Mouse (Mus musculus) intestine, embryonic 15.5 days (tissue): ENCODE results near the gene Ear1. TPM values are rescaled to one million over a fixed set of nuclear protein-coding genes. Genes with fewer than 3 reads are reported as not detected.
"Not testable (repeated sequence)": the region's sequence is repeated elsewhere in the genome, so short reads cannot be mapped to it uniquely, and the experiment has no call there.

ENCODE experiments used
- ATAC-seq: fragments of 200-750 bp; cut with Nextera tagmentation; 2 replicates; pipeline ENCODE4 v1.8.0; 2017; ENCODE audit warnings: moderate TSS enrichment, moderate library complexity
- H3K27ac ChIP-seq: fragments of 300-500 bp; sonication (generic); 2 replicates; pipeline ENCODE4 v1.5.1; 2015; ENCODE audit warnings: mild to moderate bottlenecking, inconsistent platforms
- H3K27me3 ChIP-seq: fragments of 300-500 bp; sonication (generic); replicated peaks from 2 replicates; pipeline ENCODE4 v1.6.1; 2015; ENCODE audit warnings: inconsistent platforms
- H3K36me3 ChIP-seq: fragments of 300-500 bp; sonication (generic); 2 replicates; pipeline ENCODE4 v1.6.1; 2015; ENCODE audit warnings: inconsistent platforms
- H3K4me1 ChIP-seq: fragments of 300-500 bp; sonication (generic); replicated peaks from 2 replicates; pipeline ENCODE4 v1.6.1; 2015; ENCODE audit warnings: inconsistent platforms
- H3K4me2 ChIP-seq: fragments of 300-500 bp; sonication (generic); replicated peaks from 2 replicates; pipeline ENCODE4 v1.6.1; 2015; ENCODE audit warnings: mild to moderate bottlenecking, inconsistent platforms
- H3K4me3 ChIP-seq: fragments of 300-500 bp; sonication (generic); replicated peaks from 2 replicates; pipeline ENCODE4 v1.5.1; 2015; ENCODE audit warnings: inconsistent platforms
- H3K9ac ChIP-seq: fragments of 300-500 bp; sonication (generic); 2 replicates; pipeline ENCODE4 v1.6.1; 2015; ENCODE audit warnings: inconsistent platforms
- H3K9me3 ChIP-seq: fragments of 300-500 bp; sonication (generic); 2 replicates; pipeline ENCODE4 v1.6.1; 2016; ENCODE audit warnings: inconsistent platforms
- WGBS: fragments of 180-500 bp; shearing (Covaris S2); methylation state at CpG from one replicate; pipeline ENCODE4 v1.1.7; 2015; 5-methylcytosine and 5-hydroxymethylcytosine counted together
- polyA plus RNA-seq: library from polyadenylated mRNA; unstranded; fragments of >200 nt; fragmentation: Nextera tagmentation; extraction: Ambion mirVana; gene quantifications from 2 replicates; pipeline ENCODE4 v1.2.1, GENCODE M21; 2015

Gene Ear1
- polyA plus RNA-seq, 1 experiment from 2014 or later: not detected

DNA sequence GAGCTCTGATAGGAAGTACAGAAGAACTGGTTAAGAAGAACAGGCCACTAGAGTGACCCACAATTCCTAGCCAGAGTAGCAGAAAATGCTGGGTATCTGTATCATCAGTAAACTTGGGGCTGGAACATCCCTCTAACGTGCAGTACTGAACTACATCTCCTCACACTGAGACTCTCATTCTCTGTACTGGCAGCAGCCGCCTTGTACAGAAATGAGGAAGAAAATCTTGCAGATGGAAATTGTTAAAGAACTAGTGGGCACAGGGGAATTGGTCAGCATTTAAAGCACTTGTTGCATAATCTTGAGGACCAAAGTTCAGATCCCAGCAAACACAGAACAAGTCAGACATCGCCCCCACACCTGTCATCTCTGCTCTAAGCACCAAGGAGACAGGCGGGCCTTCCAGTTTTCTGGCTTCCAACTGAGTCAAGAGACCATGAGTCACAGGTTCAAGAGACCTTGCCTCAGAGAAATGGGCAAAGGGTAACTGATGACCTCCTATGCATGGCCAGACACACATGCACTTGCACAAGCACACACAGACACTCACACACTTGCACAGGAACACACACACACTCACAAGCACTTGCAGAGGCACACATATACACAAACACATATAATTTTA, 31.3 kb downstream of the Ear1 start:
- H3K4me2 ChIP-seq, H3K36me3 ChIP-seq, H3K9me3 ChIP-seq, H3K4me1 ChIP-seq, H3K9ac ChIP-seq, H3K27ac ChIP-seq, H3K4me3 ChIP-seq, H3K27me3 ChIP-seq: not testable (repeated sequence)
- WGBS: 72% methylated on average over 4 of the region's 4 CpGs
- ATAC-seq: peak; percentile 79

DNA sequence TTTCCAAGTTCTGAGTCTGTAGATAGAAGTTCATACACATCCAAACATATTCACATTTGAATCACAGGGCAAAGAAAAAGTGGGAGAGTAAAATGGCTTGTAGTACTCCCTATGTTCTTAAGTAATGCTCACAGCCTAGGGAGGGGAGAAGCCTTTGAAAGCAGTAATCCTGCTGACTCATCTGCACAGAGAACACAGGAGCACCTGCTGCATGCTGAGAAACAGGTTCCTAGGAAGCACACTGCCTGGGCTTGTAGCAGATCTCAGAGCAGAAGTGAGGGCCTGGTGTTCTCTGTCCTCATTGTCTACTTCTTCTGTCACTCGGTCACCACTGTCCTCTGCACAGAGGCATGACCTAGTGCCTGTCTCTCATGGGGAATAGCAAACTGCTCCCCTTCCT, 34.3 kb downstream of the Ear1 start:
- H3K27me3 ChIP-seq, H3K27ac ChIP-seq, H3K4me1 ChIP-seq, H3K4me3 ChIP-seq, H3K36me3 ChIP-seq, H3K4me2 ChIP-seq, H3K9me3 ChIP-seq, H3K9ac ChIP-seq: not testable (repeated sequence)
- 20% methylated on average over 1 of the region's 1 CpGs for WGBS
- ATAC-seq: peak; percentile 68

DNA sequence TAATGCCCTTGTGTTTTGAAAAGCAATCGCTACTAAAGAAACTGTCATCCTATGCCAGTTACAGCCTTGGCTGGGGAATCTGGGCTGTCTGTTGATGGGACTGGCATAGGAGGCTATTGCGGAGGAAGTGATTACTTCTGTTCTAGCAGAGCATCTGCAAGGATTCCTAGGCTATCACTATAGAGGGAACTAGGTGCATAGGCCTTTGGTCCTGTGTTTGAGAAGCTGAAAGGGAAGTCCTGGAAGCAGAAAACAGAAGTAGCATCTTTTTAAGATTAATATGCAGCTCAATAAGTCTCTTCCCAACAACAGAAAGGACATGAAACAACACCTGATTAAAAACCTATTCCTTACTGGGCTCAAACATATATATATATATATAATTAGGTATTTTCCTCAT, 40.0 kb downstream of the Ear1 start:
- not testable (repeated sequence) for H3K9me3 ChIP-seq, H3K36me3 ChIP-seq, H3K4me2 ChIP-seq, H3K4me3 ChIP-seq, H3K27ac ChIP-seq, ATAC-seq, H3K4me1 ChIP-seq, H3K27me3 ChIP-seq, H3K9ac ChIP-seq
- 81% methylated on average over 2 of the region's 2 CpGs for WGBS

DNA sequence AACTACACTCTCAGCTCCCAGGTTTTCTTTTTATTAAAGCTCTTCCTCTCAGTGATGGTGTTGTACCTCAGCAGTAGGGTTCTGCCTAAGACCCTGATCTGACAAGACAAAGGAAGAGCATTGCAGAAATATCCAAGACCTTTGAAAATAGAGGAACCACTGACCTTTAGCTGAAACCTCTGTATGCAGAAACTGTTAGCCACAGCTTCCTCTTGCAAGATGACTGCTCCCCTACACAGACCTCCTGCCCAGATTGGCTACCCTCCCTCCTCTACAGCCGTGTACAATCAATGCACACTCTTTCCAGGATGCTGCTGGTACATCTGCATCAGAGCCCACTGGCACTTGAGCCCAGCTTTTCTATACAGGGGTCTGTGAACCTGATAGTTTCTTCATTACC, 44.9 kb downstream of the Ear1 start:
- H3K27ac ChIP-seq, H3K4me1 ChIP-seq, H3K27me3 ChIP-seq, H3K4me2 ChIP-seq, H3K4me3 ChIP-seq, H3K9me3 ChIP-seq, H3K36me3 ChIP-seq, ATAC-seq, H3K9ac ChIP-seq: not testable (repeated sequence)
- 43% methylated on average over 1 of the region's 1 CpGs for WGBS

DNA sequence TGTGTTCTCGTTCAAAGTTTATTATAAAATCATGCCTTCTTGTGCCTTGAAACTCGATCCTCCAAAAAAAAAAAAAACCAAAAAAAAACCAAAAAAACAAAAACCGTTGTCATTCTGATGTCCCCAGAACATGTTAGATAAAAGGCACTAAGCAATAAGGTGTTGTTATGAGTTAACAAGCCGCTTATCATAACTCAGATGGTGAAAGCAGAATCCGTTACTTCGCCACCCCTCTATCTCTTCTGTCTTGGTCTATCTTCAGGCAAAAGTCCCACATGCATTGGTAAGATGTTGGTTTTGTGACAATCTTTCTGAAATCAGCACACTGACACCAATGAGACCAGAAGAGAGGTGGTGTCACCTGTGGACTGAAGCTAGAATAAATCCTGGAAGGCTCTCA, 51.1 kb downstream of the Ear1 start:
- not testable (repeated sequence) for H3K9me3 ChIP-seq, ATAC-seq
- 79% methylated on average over 6 of the region's 6 CpGs for WGBS

DNA sequence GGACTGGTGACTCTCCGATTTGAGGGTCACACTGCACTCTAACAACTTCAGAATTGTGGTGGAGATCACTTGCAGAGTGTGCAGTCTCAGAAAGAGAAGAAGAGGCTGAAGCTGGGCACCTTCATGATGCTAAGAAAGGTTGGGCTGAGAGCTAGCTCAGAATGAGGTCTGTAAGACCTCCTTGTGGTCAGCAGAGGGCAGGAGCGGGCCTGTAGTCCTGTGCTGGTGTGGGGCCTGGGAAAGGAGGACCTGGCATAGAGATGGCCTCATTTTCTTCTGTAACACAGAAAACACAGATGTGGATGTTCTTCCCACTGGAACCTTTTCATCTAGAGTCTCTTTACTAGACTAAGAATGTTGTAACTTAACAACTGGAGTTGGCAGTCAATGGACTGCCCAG, 53.4 kb downstream of the Ear1 start:
- H3K27me3 ChIP-seq, ATAC-seq, H3K36me3 ChIP-seq, H3K9me3 ChIP-seq, H3K27ac ChIP-seq, H3K4me1 ChIP-seq, H3K4me3 ChIP-seq, H3K4me2 ChIP-seq, H3K9ac ChIP-seq: not testable (repeated sequence)
- WGBS: 62% methylated on average over 1 of the region's 2 CpGs

More for the DNA sequence above, 51.1 kb downstream of the Ear1 start:
- H3K36me3 ChIP-seq, H3K4me2 ChIP-seq, H3K4me1 ChIP-seq, H3K27me3 ChIP-seq, H3K4me3 ChIP-seq, H3K9ac ChIP-seq, H3K27ac ChIP-seq: not testable (repeated sequence)

DNA sequence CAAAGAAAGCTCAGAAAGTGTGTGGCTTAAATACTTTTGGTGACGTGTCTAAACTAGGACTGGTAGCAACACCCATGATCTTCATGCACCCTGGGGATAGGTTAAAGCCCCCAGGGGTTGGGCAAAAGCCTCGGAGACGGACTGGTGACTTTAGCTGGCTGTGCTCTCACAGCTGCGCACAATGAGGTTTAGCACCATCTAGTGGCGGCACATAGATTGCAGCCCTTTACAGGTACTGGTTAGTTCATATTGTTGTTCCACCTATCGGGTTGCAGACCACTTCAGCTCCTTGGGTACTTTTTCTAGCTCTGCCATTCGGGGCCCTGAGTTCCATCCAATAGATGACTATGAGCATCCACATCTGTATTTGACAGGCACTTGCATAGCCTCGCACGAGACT, 62.9 kb downstream of the Ear1 start:
- not testable (repeated sequence) for H3K27ac ChIP-seq, H3K9ac ChIP-seq, H3K27me3 ChIP-seq, H3K36me3 ChIP-seq, H3K4me3 ChIP-seq, H3K9me3 ChIP-seq, H3K4me1 ChIP-seq, H3K4me2 ChIP-seq, ATAC-seq
- 80% methylated on average over 8 of the region's 9 CpGs for WGBS

DNA sequence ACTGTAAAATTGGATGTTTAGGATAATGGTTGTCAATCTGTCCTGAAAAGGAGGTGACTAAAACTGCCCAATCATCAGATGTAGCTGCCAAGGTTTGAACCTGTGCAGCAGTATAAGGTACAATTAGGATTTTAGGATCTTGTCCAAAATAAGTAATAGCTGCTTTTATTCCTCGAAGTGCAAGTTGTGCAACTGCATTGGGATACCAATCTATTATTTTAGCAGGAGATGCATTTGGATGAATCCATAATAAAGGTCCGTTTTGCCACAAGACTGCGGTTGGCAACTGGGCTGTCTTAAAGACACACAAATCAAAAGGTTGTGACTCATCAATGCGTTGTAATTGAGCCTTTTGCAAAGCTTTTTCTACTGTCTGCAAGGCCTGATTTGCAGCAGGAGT, 67.2 kb downstream of the Ear1 start:
- not testable (repeated sequence) for H3K4me1 ChIP-seq, H3K4me2 ChIP-seq, H3K9me3 ChIP-seq, H3K4me3 ChIP-seq, ATAC-seq, H3K27ac ChIP-seq, H3K36me3 ChIP-seq, H3K27me3 ChIP-seq, H3K9ac ChIP-seq
- 81% methylated on average over 4 of the region's 4 CpGs for WGBS

DNA sequence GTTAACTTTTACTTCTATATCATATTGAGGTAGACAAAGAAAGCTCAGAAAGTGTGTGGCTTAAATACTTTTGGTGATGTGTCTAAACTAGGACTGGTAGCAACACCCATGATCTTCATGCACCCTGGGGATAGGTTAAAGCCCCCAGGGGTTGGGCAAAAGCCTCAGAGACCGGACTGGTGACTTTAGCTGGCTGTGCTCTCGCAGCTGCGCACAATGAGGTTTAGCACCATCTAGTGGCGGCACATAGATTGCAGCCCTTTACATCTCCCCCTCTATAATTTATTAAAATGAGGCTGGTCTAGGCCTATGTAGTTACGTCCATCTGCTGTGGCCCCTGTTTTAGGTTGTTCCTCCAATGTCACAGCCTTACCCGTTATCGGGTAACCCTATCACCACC, 70.9 kb downstream of the Ear1 start:
- H3K27ac ChIP-seq, H3K4me3 ChIP-seq, H3K4me2 ChIP-seq, ATAC-seq, H3K9me3 ChIP-seq, H3K36me3 ChIP-seq, H3K27me3 ChIP-seq, H3K4me1 ChIP-seq, H3K9ac ChIP-seq: not testable (repeated sequence)
- WGBS: 19% methylated on average over 7 of the region's 7 CpGs

DNA sequence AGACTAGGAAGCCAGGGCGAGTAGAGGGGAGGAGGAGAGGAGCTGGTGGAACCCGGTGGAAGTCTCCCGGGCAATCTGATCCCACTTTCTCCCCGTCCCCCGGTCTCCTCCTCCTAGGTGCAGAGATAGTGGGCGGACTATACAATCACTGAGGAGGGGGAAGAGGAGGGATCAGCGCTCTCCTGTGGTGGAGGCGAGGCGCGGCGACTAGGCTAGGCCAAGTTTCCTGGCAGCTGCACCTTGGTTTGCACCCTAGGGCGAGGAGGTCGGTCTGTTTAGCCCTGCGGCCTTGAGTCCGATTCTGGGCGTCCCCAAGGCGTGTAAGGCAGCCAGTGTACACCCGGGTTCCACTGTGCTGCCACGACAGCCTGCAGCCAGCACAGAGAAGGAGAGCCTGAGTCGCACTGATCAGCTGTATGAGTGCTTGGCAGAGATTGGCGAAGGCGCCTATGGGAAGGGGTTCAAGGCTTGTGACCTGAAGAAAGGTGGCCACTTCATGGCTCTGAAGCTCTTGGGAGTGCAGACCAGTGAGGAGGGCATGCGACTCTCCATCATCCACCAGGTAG, 78.3 kb downstream of the Ear1 start:
- not testable (repeated sequence) for H3K9me3 ChIP-seq, H3K27me3 ChIP-seq, H3K9ac ChIP-seq, H3K27ac ChIP-seq, H3K4me1 ChIP-seq, H3K36me3 ChIP-seq
- Histone ChIP-seq H3K4me3 (peak overlapping the region; percentile 11; the same call in 1 of the 2 replicates), H3K4me2 (peak overlapping the region; percentile 56)
- ATAC-seq: peak; percentile 75
- 15% methylated on average over 23 of the region's 23 CpGs for WGBS

DNA sequence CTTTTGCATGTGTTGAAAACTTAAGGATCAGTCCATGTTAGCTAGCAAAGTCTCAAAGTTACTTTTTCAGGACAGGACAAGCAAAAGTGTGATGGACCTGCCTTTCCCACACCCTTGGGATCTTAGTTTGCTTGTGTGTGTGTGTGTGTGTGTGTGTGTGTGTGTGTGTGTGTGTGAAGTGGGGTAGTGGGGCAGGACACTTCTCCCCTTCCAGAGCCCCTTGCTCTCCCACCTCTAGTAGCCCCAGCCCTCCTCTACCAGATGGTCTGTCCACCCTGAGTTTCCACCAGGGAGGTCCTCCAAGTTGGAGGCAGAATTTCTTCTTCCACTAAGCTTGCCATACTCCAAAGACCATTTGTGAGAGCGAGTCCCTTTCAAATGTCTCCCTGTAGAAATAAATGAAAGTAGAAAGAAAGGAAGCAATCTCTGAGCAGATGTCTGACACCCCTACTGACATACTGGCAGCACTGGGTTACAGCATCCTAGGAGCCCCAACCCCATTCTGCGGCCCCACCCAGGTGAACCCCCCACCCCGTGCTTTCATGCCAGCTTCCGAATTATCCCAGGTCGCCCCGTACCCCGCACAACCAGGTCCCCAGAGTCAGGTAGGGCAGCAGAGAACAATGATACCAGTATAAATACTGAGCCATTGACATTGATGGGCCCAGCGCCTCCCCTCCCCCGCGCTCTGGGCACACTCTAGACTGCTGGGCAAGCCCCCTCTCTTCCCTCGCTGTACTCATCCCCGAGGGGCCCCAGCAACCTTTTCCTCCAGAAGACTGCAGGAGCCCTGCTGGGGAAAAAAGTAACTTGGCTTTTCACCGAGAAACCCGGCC, 79.0 kb downstream of the Ear1 start:
- peak overlapping the region; percentile 56 for H3K4me2 ChIP-seq
- no peak overlapping the region for H3K27ac ChIP-seq
- ATAC-seq: peak; percentile 63
- H3K4me1 ChIP-seq: 0 out of 2 replicates have a peak, but pooled peaks cover 4% of the 10 kb centered on the region
- no peaks in the 10 kb centered on the region for H3K27me3 ChIP-seq
- no peaks in the 10 kb centered on the region for H3K9me3 ChIP-seq
- no peak overlapping the region for H3K9ac ChIP-seq
- H3K4me3 ChIP-seq: peak overlapping the region; percentile 11; the same call in 1 of the 2 replicates
- WGBS: 21% methylated on average over 14 of the region's 14 CpGs
- H3K36me3 ChIP-seq: no peaks in the 10 kb centered on the region

DNA sequence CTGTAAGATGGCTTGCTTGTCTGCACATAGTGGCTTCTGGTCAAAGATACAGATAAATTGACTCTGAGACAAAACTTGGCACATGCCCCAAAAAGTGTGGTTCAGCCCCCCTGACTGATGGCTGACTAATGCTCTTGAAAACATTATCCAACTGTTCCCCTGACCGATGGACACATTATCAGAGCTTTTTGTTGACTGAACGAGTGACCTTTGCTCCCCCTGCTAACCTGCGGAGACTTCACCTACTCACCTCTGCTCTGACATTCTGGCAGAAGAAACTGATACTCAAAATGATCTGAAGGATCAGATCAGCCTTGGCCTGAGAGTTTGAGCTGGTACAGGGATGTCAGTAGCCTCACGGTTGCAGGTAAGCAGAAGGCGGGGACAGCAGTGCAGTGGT, 81.5 kb downstream of the Ear1 start:
- H3K4me2 ChIP-seq, H3K4me3 ChIP-seq, H3K27ac ChIP-seq, H3K36me3 ChIP-seq, H3K9ac ChIP-seq, ATAC-seq, H3K4me1 ChIP-seq, H3K27me3 ChIP-seq, H3K9me3 ChIP-seq: not testable (repeated sequence)
- WGBS: 49% methylated on average over 5 of the region's 5 CpGs

DNA sequence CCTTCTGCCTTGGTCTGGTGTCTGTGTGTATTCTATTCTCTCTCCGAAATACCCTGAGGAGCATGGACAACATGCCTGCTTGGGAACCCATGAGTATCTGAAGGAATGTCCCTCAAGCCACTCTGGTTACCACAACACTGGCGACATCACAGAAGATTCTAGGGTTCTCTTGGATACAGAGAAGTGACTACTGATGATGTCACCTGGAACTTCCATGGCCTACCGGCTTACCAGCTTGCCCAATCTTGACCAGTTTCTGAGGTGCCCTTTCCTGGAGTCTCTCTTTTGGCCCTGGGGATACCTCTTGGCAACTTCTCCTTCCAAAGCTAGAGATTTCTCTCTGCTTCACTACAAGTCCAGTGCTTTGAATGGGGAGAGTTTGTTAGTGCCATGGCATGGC, 90.7 kb downstream of the Ear1 start, which contains the start of gene Gm8180:
Gm8180 (minus strand) TSS at position 101 of the 400 bp plus-strand sequence.
- H3K9me3 ChIP-seq, H3K9ac ChIP-seq, H3K27me3 ChIP-seq, H3K36me3 ChIP-seq, ATAC-seq, H3K4me1 ChIP-seq, H3K4me3 ChIP-seq, H3K4me2 ChIP-seq, H3K27ac ChIP-seq: not testable (repeated sequence)
- WGBS: 94% methylated on average over 3 of the region's 3 CpGs
